Mouse (Mus musculus) bone marrow macrophage, adult 2 months (primary cell): ENCODE data around the gene Olfr432.

Source experiments
- CTCF ChIP-seq: IDR thresholded peaks from 2 replicates; pipeline ENCODE4 v1.5.1; 2012; ENCODE audit warnings: low read depth, mild to moderate bottlenecking, low read length, moderate library complexity
- POLR2A ChIP-seq: IDR thresholded peaks from 2 replicates; pipeline ENCODE4 v1.6.1; 2012; ENCODE audit warnings: mild to moderate bottlenecking, low read depth, low read length, borderline replicate concordance

DNA sequence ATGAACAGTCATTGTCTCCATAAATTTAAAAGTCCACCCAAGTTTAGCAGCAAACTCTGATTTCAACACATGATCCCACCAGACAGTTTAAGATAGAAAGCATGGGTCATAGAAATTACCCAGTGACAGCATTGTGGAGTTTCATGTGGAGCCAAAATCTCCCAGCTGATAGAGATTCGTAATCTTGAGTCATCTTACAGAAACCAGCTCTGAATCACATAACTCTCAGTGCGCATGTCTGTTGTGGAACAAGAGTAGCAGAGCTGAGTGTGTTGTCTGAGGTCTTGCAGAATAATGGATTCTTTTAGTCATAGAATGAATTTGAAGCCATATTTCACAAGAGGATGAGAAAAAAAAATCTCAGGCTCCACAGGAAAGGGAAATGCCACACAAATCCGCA is 4.0 kb downstream of the Olfr432 start:
- TF ChIP-seq CTCF (no peak), POLR2A (no peak)
